Mouse (Mus musculus) heart, adult 2 months (tissue): ENCODE data around the gene Meis2.

ENCODE experiments used
- CTCF ChIP-seq: fragments of 200-600 bp; IDR thresholded peaks from 2 replicates; pipeline ENCODE4 v1.8.1; 2022; ENCODE audit warnings: antibody characterized with exemption, mild to moderate bottlenecking, moderate library complexity
- EP300 ChIP-seq: fragments of 200-500 bp; IDR thresholded peaks from 2 replicates; pipeline ENCODE4 v1.6.1; 2011; ENCODE audit warnings: low read depth, low read length, control low read depth; ENCODE audit not compliant: insufficient read depth
- POLR2A ChIP-seq: fragments of 200-500 bp; IDR thresholded peaks from 2 replicates; pipeline ENCODE4 v1.6.1; 2011; ENCODE audit warnings: mild to moderate bottlenecking, low read depth, low read length, control low read depth; ENCODE audit not compliant: insufficient read depth

DNA sequence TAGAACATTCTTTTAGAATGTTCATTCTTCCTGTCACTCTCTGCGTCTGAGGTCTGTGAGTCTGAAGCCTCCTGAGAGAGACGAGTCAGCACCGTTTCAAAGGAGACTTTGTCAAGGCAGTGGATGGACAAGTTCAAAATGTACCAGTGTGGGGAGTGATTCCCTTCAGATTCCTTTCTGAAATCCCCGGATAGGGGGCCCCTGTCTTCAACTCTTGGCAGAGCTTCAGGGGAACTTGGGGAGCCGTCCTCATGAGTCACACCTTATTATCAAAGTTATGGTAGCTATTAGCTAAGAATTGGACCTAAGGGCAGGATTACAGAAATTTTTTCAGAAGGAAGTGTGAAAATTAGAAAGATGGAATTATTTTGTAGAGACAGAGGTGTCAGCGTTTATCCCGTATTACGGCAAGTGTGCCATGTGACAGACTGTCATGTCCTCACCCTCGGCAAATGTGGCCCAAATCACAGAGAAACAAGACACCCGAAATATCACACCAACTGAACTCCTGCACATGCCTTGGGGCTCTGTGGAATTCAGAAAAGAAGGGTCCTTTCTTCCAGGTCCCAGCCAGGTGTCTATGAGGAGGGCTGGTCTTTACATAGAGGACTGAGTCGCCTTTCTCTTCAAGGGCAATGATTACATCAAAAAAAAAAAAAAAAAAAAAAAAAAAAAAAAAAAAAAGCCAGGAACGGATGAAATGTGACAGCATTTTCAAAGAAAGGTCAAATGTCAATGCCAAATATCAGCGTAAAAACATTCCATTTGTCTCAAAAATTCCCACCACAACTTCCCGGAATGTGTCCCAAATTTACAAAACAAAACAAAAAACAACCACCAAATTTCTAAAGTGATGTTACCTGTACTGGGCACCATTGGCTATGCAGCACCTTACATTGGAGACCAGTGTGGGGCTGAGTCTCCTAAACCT is 146.2 kb downstream of the Meis2 start:
- TF ChIP-seq POLR2A = no peak
- TF ChIP-seq CTCF = no peak
- no peak for TF ChIP-seq EP300
